Mouse (Mus musculus) stomach, postnatal 0 days (tissue): ENCODE measurements around the gene Epb41l5.

Experiments
- CTCF ChIP-seq: IDR thresholded peaks from 2 replicates; pipeline ENCODE4 v1.5.1; 2016; ENCODE audit warnings: antibody characterized with exemption, low read depth, mild to moderate bottlenecking, moderate library complexity
- EP300 ChIP-seq: optimal IDR thresholded peaks from 2 replicates; pipeline ENCODE3; 2016; ENCODE audit warnings: antibody characterized with exemption

DNA sequence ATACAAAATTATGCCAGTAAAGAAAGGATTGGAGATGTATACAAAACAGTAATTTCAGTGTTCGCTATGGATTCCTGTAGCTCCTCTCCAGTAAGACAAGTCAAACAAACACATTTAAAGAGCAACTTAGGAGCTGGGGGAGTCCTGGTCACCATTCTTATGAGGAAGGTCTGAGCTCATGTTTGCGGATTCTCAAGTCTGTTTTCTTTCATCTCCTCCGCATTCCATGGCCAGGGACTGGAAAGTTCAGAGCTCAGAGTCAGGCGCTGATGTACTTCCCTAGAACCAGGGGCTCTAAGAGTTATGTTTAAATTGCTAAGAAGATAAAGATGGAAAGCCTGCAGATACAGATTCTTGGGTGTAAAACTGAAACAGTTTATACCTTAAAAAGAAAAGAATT is 22.0 kb downstream of the Epb41l5 start:
- TF ChIP-seq CTCF (no peak), EP300 (no peak)
